Mouse (Mus musculus) olfactory bulb, adult 2 months (tissue): ENCODE measurements around the gene Fstl4. TPM values are rescaled to one million over a fixed set of nuclear protein-coding genes. Genes with fewer than 3 reads are reported as not detected.

Experiments used
- H3K27ac ChIP-seq: fragments of 200-500 bp; 2 replicates; pipeline ENCODE4 v1.5.1; 2012; ENCODE audit warnings: low read depth, low read length; ENCODE audit not compliant: insufficient read depth
- H3K4me1 ChIP-seq: fragments of 200-500 bp; 2 replicates; pipeline ENCODE4 v1.6.1; 2012; ENCODE audit warnings: low read length; ENCODE audit not compliant: control insufficient read depth, insufficient read depth
- H3K4me3 ChIP-seq: fragments of 200-500 bp; 2 replicates; pipeline ENCODE4 v1.5.1; 2012; ENCODE audit warnings: mild to moderate bottlenecking, low read depth, low read length, moderate library complexity; ENCODE audit not compliant: insufficient read depth
- CTCF ChIP-seq: fragments of 200-500 bp; IDR thresholded peaks from 2 replicates; pipeline ENCODE4 v1.5.1; 2012; ENCODE audit warnings: low read depth, mild to moderate bottlenecking, low read length, moderate library complexity; ENCODE audit not compliant: insufficient read depth
- POLR2A ChIP-seq: fragments of 200-500 bp; IDR thresholded peaks from 2 replicates; pipeline ENCODE4 v1.6.1; 2012; ENCODE audit warnings: mild to moderate bottlenecking, low read depth, low read length, moderate library complexity; ENCODE audit not compliant: insufficient read depth
- WGBS: fragments of 180-500 bp; shearing (Covaris S2); methylation state at CpG from one replicate; pipeline ENCODE4 v1.1.7; 2018; 5-methylcytosine and 5-hydroxymethylcytosine counted together
- polyA plus RNA-seq: library from polyadenylated mRNA; stranded (reverse); fragments of >200 nt; gene quantifications from 2 replicates; pipeline ENCODE4 v1.2.4, GENCODE M21; 2012; ENCODE audit warnings: low replicate concordance; ENCODE audit not compliant: missing spikeins, insufficient read depth, insufficient read length

The Fstl4 gene
- polyA plus RNA-seq, 1 experiment = not detected

- Histone ChIP-seq H3K4me1 (0 out of 2 replicates have a peak, but pooled peaks cover 5% of the 10 kb centered on the region), H3K4me3 (no peak overlapping the region), H3K27ac (no peak overlapping the region)
- WGBS = 81% methylated on average over 11 of the region's 11 CpGs
- TF ChIP-seq CTCF (no peak), POLR2A (no peak)
Measured at GRCm38 (mm10) chr11:53118226-53118965, 354.0 kb downstream of the Fstl4 start.

DNA sequence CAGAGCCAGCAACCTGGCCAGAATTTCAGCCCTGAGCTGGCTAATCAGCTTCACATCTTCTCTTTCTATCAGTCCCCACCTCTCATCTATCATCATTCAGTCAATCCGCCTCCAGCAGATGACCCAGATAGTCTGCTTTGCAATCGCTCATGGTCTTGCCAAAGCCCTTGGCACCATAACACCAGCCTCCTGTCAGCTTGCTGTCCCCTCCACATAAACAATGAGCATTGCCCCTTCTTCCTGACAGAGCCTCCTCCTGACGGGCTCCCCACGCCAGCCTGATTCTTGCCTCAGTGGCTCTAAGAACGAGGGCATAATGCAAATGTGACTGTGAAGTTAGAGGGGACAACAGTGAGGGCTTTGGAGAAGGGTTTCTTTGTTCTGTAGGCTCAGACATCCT lies 355.5 kb downstream of the Fstl4 start:
- Histone ChIP-seq H3K27ac (no peak overlapping the region), H3K4me3 (no peak overlapping the region), H3K4me1 (0 out of 2 replicates have a peak, but pooled peaks cover 5% of the 10 kb centered on the region)
- TF ChIP-seq POLR2A = no peak
- WGBS = 73% methylated on average over 5 of the region's 5 CpGs

DNA sequence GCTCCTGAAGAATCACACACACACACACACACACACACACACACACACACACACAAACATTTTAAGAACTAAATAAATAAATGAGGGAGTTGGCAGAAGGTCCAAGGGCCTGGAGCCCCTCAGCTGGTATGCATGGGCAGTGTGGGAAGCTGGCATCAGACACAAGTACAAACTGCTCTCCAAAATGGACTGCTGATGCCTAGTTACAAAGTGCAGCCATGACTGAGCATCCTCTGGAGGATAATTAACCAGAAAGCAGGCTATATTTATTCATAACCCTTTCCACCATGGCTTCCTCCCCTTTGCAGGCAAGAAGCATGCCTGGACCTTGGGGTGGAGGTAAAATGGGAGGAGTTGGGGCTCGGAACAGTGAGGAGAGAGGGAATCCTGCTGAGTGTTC lies 356.8 kb downstream of the Fstl4 start:
- 30% methylated on average over 1 of the region's 1 CpGs for WGBS
- H3K4me3 ChIP-seq = no peak overlapping the region
- H3K4me1 ChIP-seq = 0 out of 2 replicates have a peak, but pooled peaks cover 5% of the 10 kb centered on the region
- H3K27ac ChIP-seq = no peak overlapping the region
- TF ChIP-seq CTCF = no peak
- TF ChIP-seq POLR2A = no peak

DNA sequence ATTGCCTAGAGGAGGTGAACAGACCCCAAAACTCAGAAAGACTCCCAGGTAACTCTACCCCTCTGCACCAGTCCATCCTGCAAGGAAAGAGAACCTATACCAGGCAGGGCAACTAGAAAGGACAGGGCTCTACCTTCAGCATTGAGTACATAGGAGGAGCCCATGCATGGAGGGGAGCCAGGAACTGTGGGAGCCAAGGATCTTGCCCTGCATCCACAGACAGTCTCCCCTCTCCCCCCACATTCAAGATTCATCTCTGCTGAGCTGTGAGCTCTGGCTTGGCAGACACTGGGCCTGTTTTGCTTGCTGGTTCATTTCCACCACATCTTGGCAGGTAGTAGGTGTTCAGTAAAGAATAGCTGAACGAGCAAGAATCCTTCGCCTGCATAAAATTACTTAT lies 360.4 kb downstream of the Fstl4 start:
- WGBS = 71% methylated on average over 2 of the region's 2 CpGs
- no peak overlapping the region for H3K27ac ChIP-seq
- no peak overlapping the region for H3K4me3 ChIP-seq
- H3K4me1 ChIP-seq = 0 out of 2 replicates have a peak, but pooled peaks cover 5% of the 10 kb centered on the region
- TF ChIP-seq CTCF = no peak
- no peak for TF ChIP-seq POLR2A

DNA sequence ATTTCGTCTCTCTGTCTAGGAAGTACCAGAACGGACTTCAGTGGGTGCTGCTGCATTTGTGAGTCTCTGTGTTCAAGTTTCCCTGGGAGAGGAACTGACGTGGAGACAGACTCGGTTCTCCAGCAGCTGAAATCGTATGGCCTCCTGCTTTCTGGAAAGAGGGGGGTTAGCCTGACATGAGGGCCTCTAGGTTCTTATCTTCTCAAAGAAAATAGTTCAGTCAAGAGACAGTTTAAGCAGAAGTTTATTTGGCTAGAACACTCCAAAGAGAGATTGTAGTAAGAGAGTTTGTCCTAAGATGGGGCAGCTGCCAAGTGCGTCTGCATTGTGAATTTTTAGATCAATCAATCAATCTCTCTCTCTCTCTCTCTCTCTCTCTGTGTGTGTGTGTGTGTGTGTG lies 362.2 kb downstream of the Fstl4 start:
- Histone ChIP-seq H3K27ac (no peak overlapping the region), H3K4me1 (0 out of 2 replicates have a peak, but pooled peaks cover 1% of the 10 kb centered on the region), H3K4me3 (no peak overlapping the region)
- WGBS = 67% methylated on average over 6 of the region's 6 CpGs
- TF ChIP-seq POLR2A = no peak
- no peak for TF ChIP-seq CTCF

DNA sequence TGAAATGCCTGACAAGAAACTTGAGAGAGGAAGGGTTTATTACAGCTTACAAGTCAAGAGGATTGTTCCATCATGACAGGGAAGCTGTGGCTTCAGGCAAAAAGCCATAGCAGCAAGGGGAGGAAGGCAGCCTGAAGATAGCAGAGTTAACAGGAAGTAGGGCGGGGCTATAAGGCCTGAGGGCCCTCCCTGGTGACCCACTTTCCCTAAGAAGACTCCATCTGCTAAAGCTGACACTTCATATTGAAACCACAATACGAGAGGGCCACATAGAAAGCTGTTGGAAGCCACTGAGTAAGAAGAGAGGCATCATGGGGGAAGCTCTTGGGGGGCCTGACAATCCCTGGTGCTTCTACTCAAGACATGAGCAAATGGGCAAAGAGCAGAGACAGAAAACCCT lies 364.2 kb downstream of the Fstl4 start:
- TF ChIP-seq CTCF (no peak), POLR2A (no peak)
- H3K27ac ChIP-seq = no peak overlapping the region
- H3K4me1 ChIP-seq = peaks cover 8% of the 10 kb centered on the region
- no peak overlapping the region for H3K4me3 ChIP-seq
- WGBS = 62% methylated on average over 2 of the region's 2 CpGs

DNA sequence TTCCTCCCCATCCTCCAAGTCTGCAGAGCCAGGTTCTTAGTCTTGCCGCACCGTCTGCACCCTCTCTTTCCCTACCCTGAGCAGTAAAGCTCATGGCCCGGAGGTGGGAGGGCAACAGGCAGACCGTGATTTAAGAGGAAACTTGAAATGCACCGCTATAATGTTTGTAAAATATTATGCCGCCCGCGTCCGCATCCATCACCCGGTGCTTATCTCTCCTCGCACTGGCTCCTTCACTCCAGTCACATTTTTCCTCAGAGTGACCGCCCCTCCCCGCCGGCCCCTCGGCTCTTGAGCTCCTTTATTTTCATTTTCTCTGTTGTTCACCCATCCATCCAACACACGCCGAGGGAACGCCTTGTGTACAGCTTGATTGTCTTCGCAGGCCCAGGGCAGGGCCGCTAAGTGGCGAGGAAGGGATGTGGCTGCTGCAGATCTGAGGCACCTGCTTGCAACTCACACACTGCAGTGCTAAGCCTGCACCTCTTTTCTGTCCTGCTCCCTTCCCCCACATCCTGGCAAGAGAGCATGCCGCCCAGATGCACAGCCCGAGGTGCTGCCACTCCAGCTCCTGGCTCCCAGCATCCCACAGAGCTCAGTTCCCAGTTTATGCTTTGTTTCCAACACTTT lies 368.1 kb downstream of the Fstl4 start:
- no peak overlapping the region; the same call in 1 of the 2 replicates for H3K4me3 ChIP-seq
- H3K27ac ChIP-seq = no peak overlapping the region
- peaks cover 8% of the 10 kb centered on the region for H3K4me1 ChIP-seq
- WGBS = 39% methylated on average over 23 of the region's 23 CpGs
- TF ChIP-seq CTCF (no peak), POLR2A (no peak)

DNA sequence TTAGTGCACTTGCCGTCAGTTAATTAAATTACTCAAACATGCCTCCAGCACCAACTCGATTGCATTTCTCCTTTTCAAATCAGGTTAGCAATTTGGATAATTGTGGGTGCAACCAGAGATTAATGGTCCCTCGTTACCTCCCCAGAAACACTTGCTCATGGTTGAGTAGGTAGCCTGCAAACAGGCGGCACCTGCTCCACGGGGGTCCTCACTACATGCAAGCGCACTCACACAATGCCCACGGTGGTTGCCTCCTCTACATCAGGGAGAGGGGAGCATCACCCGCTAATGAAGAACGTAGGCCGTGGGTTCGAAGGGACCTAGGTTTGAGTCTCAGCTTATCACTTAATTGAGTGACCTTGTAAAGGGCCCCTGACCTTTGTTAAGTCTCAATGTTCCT lies 371.9 kb downstream of the Fstl4 start:
- peaks cover 8% of the 10 kb centered on the region for H3K4me1 ChIP-seq
- TF ChIP-seq POLR2A (no peak), CTCF (no peak)

GRCm38 (mm10) chr11:53137381-53137780 lies 372.9 kb downstream of the Fstl4 start:
- Histone ChIP-seq H3K4me3 (no peak overlapping the region), H3K4me1 (peaks cover 5% of the 10 kb centered on the region), H3K27ac (no peak overlapping the region)
- no peak for TF ChIP-seq CTCF
- no peak for TF ChIP-seq POLR2A
- 90% methylated on average over 8 of the region's 8 CpGs for WGBS

More for the DNA sequence above, 371.9 kb downstream of the Fstl4 start:
- H3K27ac ChIP-seq = no peak overlapping the region
- WGBS = 68% methylated on average over 11 of the region's 11 CpGs
- no peak overlapping the region for H3K4me3 ChIP-seq
